Mouse (Mus musculus) lung, adult 2 months (tissue): Measurements from ENCODE around the gene Slx4.

Experiments
- CTCF ChIP-seq: fragments of 200-500 bp; IDR thresholded peaks from 2 replicates; pipeline ENCODE4 v1.5.1; 2011; ENCODE audit warnings: mild to moderate bottlenecking, low read length, control low read depth; ENCODE audit not compliant: insufficient read depth
- POLR2A ChIP-seq: fragments of 200-500 bp; IDR thresholded peaks from 2 replicates; pipeline ENCODE4 v1.6.1; 2011; ENCODE audit warnings: low read depth, mild to moderate bottlenecking, control low read depth, low read length, borderline replicate concordance; ENCODE audit errors: extremely low read depth

- TF ChIP-seq POLR2A (no peak), CTCF (no peak)
Observed at GRCm38 (mm10) chr16:4052601-4053000, 49.0 kb upstream of the Slx4 start.
